26 mouse cellular contexts compared by ENCODE assay signal in genomic region chr7:6277906-6278305, GRCm38 (mm10). TPM values are rescaled to one million over a fixed set of nuclear protein-coding genes. Genes with fewer than 3 reads are reported as not detected.
A peak's percentile ranks its signal among the peaks of the same experiment; 100 is the strongest.
DNase-seq lines count a peak whose midpoint lies in the region; ATAC-seq and TF ChIP-seq lines count a peak whose summit lies in the region.
"Had no signal": no experiment of that assay in that cellular context is flagged by ENCODE, and none has a peak within 500 bp of the region (broad histone marks: within the 10 kb centered on the region; RNA-seq: fewer than 3 reads in every experiment).

No protein-coding gene starts in this region.

- TF ChIP-seq EP300 in liver, postnatal 0 days (IDR thresholded peaks at IDR 0.05; ENCODE audit: low read depth): peak; percentile 75

- no peaks in the 10 kb centered on the region for H3K27me3 ChIP-seq in intestine, embryonic 15.5 days (replicated peaks)
- no peaks in the 10 kb centered on the region for H3K27me3 ChIP-seq in intestine, embryonic 16.5 days (replicated peaks; ENCODE audit: control insufficient read depth, insufficient read depth, low read length)
- H3K27me3 ChIP-seq in liver, embryonic 13.5 days: no peaks in the 10 kb centered on the region
- H3K27me3 ChIP-seq in liver, postnatal 0 days (ENCODE audit: insufficient read depth, low read length): no peaks in the 10 kb centered on the region
- H3K27me3 ChIP-seq in forebrain, embryonic 16.5 days (replicated peaks; ENCODE audit: control insufficient read depth, insufficient read depth, low read length): no peaks in the 10 kb centered on the region
- H3K27me3 ChIP-seq: forebrain, embryonic 13.5 days; hindbrain, embryonic 12.5 days had no signal

- no peak for TF ChIP-seq CTCF in liver, postnatal 0 days (IDR thresholded peaks at IDR 0.05; ENCODE audit: low read depth)

- 11% methylated on average over 3 of the region's 3 CpGs for WGBS in intestine, embryonic 15.5 days
- 23% methylated on average over 3 of the region's 3 CpGs for WGBS in intestine, embryonic 16.5 days
- WGBS in liver, embryonic 13.5 days (ENCODE audit: insufficient replicate concordance): 9% methylated on average over 3 of the region's 3 CpGs
- WGBS in liver, postnatal 0 days (ENCODE audit: insufficient replicate concordance): 35% methylated on average over 3 of the region's 3 CpGs
- WGBS in forebrain, embryonic 16.5 days: 59% methylated on average over 3 of the region's 3 CpGs

- no peaks in the 10 kb centered on the region for H3K36me3 ChIP-seq in intestine, embryonic 15.5 days
- H3K36me3 ChIP-seq in intestine, embryonic 16.5 days (ENCODE audit: control insufficient read depth, insufficient read depth, low read length): no peaks in the 10 kb centered on the region
- no peaks in the 10 kb centered on the region for H3K36me3 ChIP-seq in liver, embryonic 13.5 days
- no peaks in the 10 kb centered on the region for H3K36me3 ChIP-seq in liver, postnatal 0 days (replicated peaks; ENCODE audit: insufficient read depth, low read length)
- H3K36me3 ChIP-seq in forebrain, embryonic 16.5 days (ENCODE audit: control insufficient read depth, insufficient read depth): no peaks in the 10 kb centered on the region
- H3K36me3 ChIP-seq: embryonic facial prominence, embryonic 10.5 days; hindbrain, embryonic 12.5 days had no signal

- no peaks in the 10 kb centered on the region for H3K4me1 ChIP-seq in intestine, embryonic 15.5 days (replicated peaks)
- no peaks in the 10 kb centered on the region for H3K4me1 ChIP-seq in intestine, embryonic 16.5 days (ENCODE audit: control insufficient read depth, insufficient read depth, low read length)
- H3K4me1 ChIP-seq in liver, embryonic 13.5 days (replicated peaks): peaks cover 24% of the 10 kb centered on the region
- no peaks in the 10 kb centered on the region for H3K4me1 ChIP-seq in liver, postnatal 0 days (ENCODE audit: insufficient read depth)
- H3K4me1 ChIP-seq in forebrain, embryonic 16.5 days (replicated peaks; ENCODE audit: control insufficient read depth, insufficient read depth, low read length): peaks cover 1% of the 10 kb centered on the region
- H3K4me1 ChIP-seq: embryonic facial prominence, embryonic 10.5 days; forebrain, embryonic 13.5 days; hindbrain, embryonic 12.5 days had no signal

- no peak overlapping the region for H3K4me2 ChIP-seq in intestine, embryonic 15.5 days (replicated peaks)
- H3K4me2 ChIP-seq in intestine, embryonic 16.5 days (ENCODE audit: low read depth, low read length): no peak overlapping the region
- no peak overlapping the region for H3K4me2 ChIP-seq in liver, embryonic 13.5 days
- no peak overlapping the region for H3K4me2 ChIP-seq in liver, postnatal 0 days (ENCODE audit: low read depth, low read length)
- H3K4me2 ChIP-seq in forebrain, embryonic 16.5 days (ENCODE audit: low read length): no peak overlapping the region
- H3K4me2 ChIP-seq: forebrain, embryonic 13.5 days; hindbrain, embryonic 12.5 days had no signal

- H3K4me3 ChIP-seq in intestine, embryonic 15.5 days (replicated peaks): no peak overlapping the region
- H3K4me3 ChIP-seq in intestine, embryonic 16.5 days (ENCODE audit: low read length): no peak overlapping the region
- H3K4me3 ChIP-seq in liver, embryonic 13.5 days (replicated peaks): no peak overlapping the region
- no peak overlapping the region for H3K4me3 ChIP-seq in liver, postnatal 0 days (ENCODE audit: low read depth, low read length)
- no peak overlapping the region for H3K4me3 ChIP-seq in forebrain, embryonic 16.5 days (replicated peaks; ENCODE audit: low read length)
- H3K4me3 ChIP-seq: embryonic facial prominence, embryonic 10.5 days; forebrain, embryonic 13.5 days; hindbrain, embryonic 12.5 days had no signal

- peak; percentile 21; the same call in 1 of the 2 replicates for ATAC-seq in intestine, embryonic 15.5 days
- ATAC-seq in intestine, embryonic 16.5 days: no peak
- peak; percentile 86 for ATAC-seq in liver, embryonic 13.5 days (ENCODE audit: low read depth)
- peak; percentile 62 for ATAC-seq in liver, postnatal 0 days
- no peak for ATAC-seq in forebrain, embryonic 16.5 days
- ATAC-seq: activated CD4-positive, CD25-positive, alpha-beta regulatory T cell, adult 4 months; CD4-positive, CD25-positive, alpha-beta regulatory T cell, adult 4 months; forebrain, embryonic 13.5 days; Patski had no signal

- H3K9ac ChIP-seq in intestine, embryonic 15.5 days: no peak overlapping the region
- no peak overlapping the region for H3K9ac ChIP-seq in intestine, embryonic 16.5 days (ENCODE audit: low read depth, low read length)
- H3K9ac ChIP-seq in liver, embryonic 13.5 days: no peak overlapping the region
- H3K9ac ChIP-seq in liver, postnatal 0 days (replicated peaks): no peak overlapping the region
- no peak overlapping the region for H3K9ac ChIP-seq in forebrain, embryonic 16.5 days (replicated peaks; ENCODE audit: low read depth, low read length)
- H3K9ac ChIP-seq: forebrain, embryonic 13.5 days; hindbrain, embryonic 12.5 days had no signal

- no peaks in the 10 kb centered on the region for H3K9me3 ChIP-seq in intestine, embryonic 15.5 days
- no peaks in the 10 kb centered on the region for H3K9me3 ChIP-seq in intestine, embryonic 16.5 days (ENCODE audit: control insufficient read depth, low read length)
- no peaks in the 10 kb centered on the region for H3K9me3 ChIP-seq in liver, embryonic 13.5 days (replicated peaks)
- H3K9me3 ChIP-seq in liver, postnatal 0 days (ENCODE audit: low read length): no peaks in the 10 kb centered on the region
- H3K9me3 ChIP-seq in forebrain, embryonic 16.5 days (ENCODE audit: control insufficient read depth, low read length): no peaks in the 10 kb centered on the region
- H3K9me3 ChIP-seq: embryonic facial prominence, embryonic 10.5 days; forebrain, embryonic 13.5 days; hindbrain, embryonic 12.5 days had no signal

- H3K27ac ChIP-seq in intestine, embryonic 15.5 days: no peak overlapping the region
- H3K27ac ChIP-seq in intestine, embryonic 16.5 days (ENCODE audit: low read length): no peak overlapping the region
- H3K27ac ChIP-seq in liver, embryonic 13.5 days: peak overlapping the region; percentile 41; the same call in 1 of the 2 replicates
- no peak overlapping the region for H3K27ac ChIP-seq in liver, postnatal 0 days (ENCODE audit: low read depth)
- H3K27ac ChIP-seq in forebrain, embryonic 16.5 days (ENCODE audit: low read length): no peak overlapping the region
- H3K27ac ChIP-seq: embryonic facial prominence, embryonic 10.5 days; forebrain, embryonic 13.5 days; hindbrain, embryonic 12.5 days had no signal

- peak; percentile 58 for DNase-seq in c-Kit-positive CD71-positive TER-119-negative erythroid progenitor cells, embryonic 14.5 days (ENCODE audit: low read depth)
- peak; percentile 29 for DNase-seq in liver, embryonic 13.5 days
- no peak for DNase-seq in liver, postnatal 0 days
- no peak for DNase-seq in kidney, postnatal 10 days
- DNase-seq in kidney, adult 18-20 months: no peak
- DNase-seq: adrenal gland, adult 2 months; adrenal gland, postnatal 25 days; B cell, adult 2 months; cerebellum, adult 11 months; cerebellum, adult 8-10 months; cerebellum, postnatal 14 days; gastrocnemius, postnatal 36 days; heart, adult 11 months; heart, postnatal 10 days; heart, postnatal 4 days had no signal

RNA-seq across cellular contexts. Expression of gene Zfp667, which starts 8.5 kb away (rescaled TPM):
- 5.4 and 6.5 TPM in 2 replicates for polyA plus RNA-seq in intestine, embryonic 15.5 days (2015; fragmentation: Nextera tagmentation; extraction: Ambion mirVana)
- polyA plus RNA-seq in intestine, embryonic 16.5 days (2015; fragmentation: Nextera tagmentation; extraction: Ambion mirVana): 5.1 and 5.4 TPM in 2 replicates
- 7.1 and 7.6 TPM in 2 replicates for polyA plus RNA-seq in liver, embryonic 13.5 days (2015; fragmentation: Nextera tagmentation; extraction: Ambion mirVana)
- 1.1 and 1.4 TPM in 2 replicates for polyA plus RNA-seq in liver, postnatal 0 days (2015; fragmentation: Nextera tagmentation; extraction: Ambion mirVana)
- 13.0 and 17.1 TPM in 2 replicates for polyA plus RNA-seq in forebrain, embryonic 16.5 days (2015; fragmentation: Nextera tagmentation; extraction: Ambion mirVana)

RNA-seq across cellular contexts. Expression of gene Epp13, which starts 25.4 kb away (rescaled TPM):
- polyA plus RNA-seq in intestine, embryonic 15.5 days (2015; fragmentation: Nextera tagmentation; extraction: Ambion mirVana): not detected in 2 replicates
- polyA plus RNA-seq in intestine, embryonic 16.5 days (2015; fragmentation: Nextera tagmentation; extraction: Ambion mirVana): not detected in 2 replicates
- polyA plus RNA-seq in liver, embryonic 13.5 days (2015; fragmentation: Nextera tagmentation; extraction: Ambion mirVana): not detected in 2 replicates
- not detected in 2 replicates for polyA plus RNA-seq in liver, postnatal 0 days (2015; fragmentation: Nextera tagmentation; extraction: Ambion mirVana)
- polyA plus RNA-seq in forebrain, embryonic 16.5 days (2015; fragmentation: Nextera tagmentation; extraction: Ambion mirVana): not detected in 2 replicates
- polyA plus RNA-seq: activated CD4-positive, CD25-positive, alpha-beta regulatory T cell, adult 4 months; adrenal gland, adult 2 months; CD4-positive, CD25-positive, alpha-beta regulatory T cell, adult 4 months; embryonic facial prominence, embryonic 10.5 days; forebrain, embryonic 13.5 days; heart, embryonic 14.5 days; hindbrain, embryonic 12.5 days; Patski had no signal

RNA-seq across cellular contexts. Expression of gene Zfp583, which starts 53.2 kb away (rescaled TPM):
- 4.5 and 4.9 TPM in 2 replicates for polyA plus RNA-seq in intestine, embryonic 15.5 days (2015; fragmentation: Nextera tagmentation; extraction: Ambion mirVana)
- polyA plus RNA-seq in intestine, embryonic 16.5 days (2015; fragmentation: Nextera tagmentation; extraction: Ambion mirVana): 2.8 and 2.9 TPM in 2 replicates
- 1.1 and 1.3 TPM in 2 replicates for polyA plus RNA-seq in liver, embryonic 13.5 days (2015; fragmentation: Nextera tagmentation; extraction: Ambion mirVana)
- polyA plus RNA-seq in liver, postnatal 0 days (2015; fragmentation: Nextera tagmentation; extraction: Ambion mirVana): 0.36 and 0.41 TPM in 2 replicates
- polyA plus RNA-seq in forebrain, embryonic 16.5 days (2015; fragmentation: Nextera tagmentation; extraction: Ambion mirVana): 14.5 and 15.8 TPM in 2 replicates
- polyA plus RNA-seq: Patski had no signal

RNA-seq across cellular contexts. Expression of gene Zscan5b, which starts 55.8 kb away (rescaled TPM):
- polyA plus RNA-seq in intestine, embryonic 15.5 days (2015; fragmentation: Nextera tagmentation; extraction: Ambion mirVana): not detected in 2 replicates
- polyA plus RNA-seq in intestine, embryonic 16.5 days (2015; fragmentation: Nextera tagmentation; extraction: Ambion mirVana): not detected in 2 replicates
- polyA plus RNA-seq in liver, embryonic 13.5 days (2015; fragmentation: Nextera tagmentation; extraction: Ambion mirVana): not detected in 2 replicates
- not detected in 2 replicates for polyA plus RNA-seq in liver, postnatal 0 days (2015; fragmentation: Nextera tagmentation; extraction: Ambion mirVana)
- polyA plus RNA-seq in forebrain, embryonic 16.5 days (2015; fragmentation: Nextera tagmentation; extraction: Ambion mirVana): not detected in 2 replicates
- polyA plus RNA-seq: activated CD4-positive, CD25-positive, alpha-beta regulatory T cell, adult 4 months; adrenal gland, adult 2 months; CD4-positive, CD25-positive, alpha-beta regulatory T cell, adult 4 months; embryonic facial prominence, embryonic 10.5 days; embryonic facial prominence, embryonic 14.5 days; forebrain, embryonic 13.5 days; heart, embryonic 14.5 days; hindbrain, embryonic 12.5 days; Patski had no signal

Comparison
In these comparisons a context has a peak if more than half of its experiments do, and no peak if none do; other contexts are left out.
1. ATAC-seq: peak in intestine, embryonic 15.5 days (single experiment), liver, embryonic 13.5 days (single experiment) and liver, postnatal 0 days (single experiment); none in intestine, embryonic 16.5 days (single experiment) and forebrain, embryonic 16.5 days (single experiment).
2. DNase-seq: peak in c-Kit-positive CD71-positive TER-119-negative erythroid progenitor cells, embryonic 14.5 days (single experiment) and liver, embryonic 13.5 days (single experiment); none in liver, postnatal 0 days (single experiment), kidney, postnatal 10 days (single experiment) and kidney, adult 18-20 months (single experiment).